Mouse (Mus musculus) liver, embryonic 11.5 days (tissue): Measurements from ENCODE around the gene Epn2. TPM values are rescaled to one million over a fixed set of nuclear protein-coding genes. Genes with fewer than 3 reads are reported as not detected.
"Not testable (repeated sequence)": the region's sequence is repeated elsewhere in the genome, so short reads cannot be mapped to it uniquely, and the experiment has no call there.

Experiments
- ATAC-seq: fragments of 200-750 bp; cut with Nextera tagmentation; replicated peaks from 2 replicates; pipeline ENCODE4 v1.8.0; 2017; ENCODE audit warnings: moderate number of reproducible peaks, mild to moderate bottlenecking, moderate TSS enrichment, moderate library complexity; ENCODE audit not compliant: low FRiP score
- DNase-seq: peaks from one replicate; pipeline ENCODE4 v3.0.0-alpha.2; 2017; ENCODE audit warnings: low spot score
- H3K27ac ChIP-seq: fragments of 300-500 bp; sonication (generic); 2 replicates; pipeline ENCODE4 v1.5.1; 2014; ENCODE audit warnings: mild to moderate bottlenecking, low read depth, low read length, control low read depth
- H3K27me3 ChIP-seq: fragments of 300-500 bp; sonication (generic); replicated peaks from 2 replicates; pipeline ENCODE4 v1.6.1; 2014; ENCODE audit warnings: low read length, mixed read lengths; ENCODE audit not compliant: control insufficient read depth, insufficient read depth
- H3K36me3 ChIP-seq: fragments of 300-500 bp; sonication (generic); 2 replicates; pipeline ENCODE4 v1.6.1; 2014; ENCODE audit warnings: mild to moderate bottlenecking, low read length, moderate library complexity, mixed read lengths; ENCODE audit not compliant: control insufficient read depth, insufficient read depth
- H3K4me1 ChIP-seq: fragments of 300-500 bp; sonication (generic); replicated peaks from 2 replicates; pipeline ENCODE4 v1.6.1; 2014; ENCODE audit warnings: low read length, mixed read lengths; ENCODE audit not compliant: control insufficient read depth, insufficient read depth
- H3K4me2 ChIP-seq: fragments of 300-500 bp; sonication (generic); 2 replicates; pipeline ENCODE4 v1.6.1; 2014; ENCODE audit warnings: mild to moderate bottlenecking, control low read depth, moderate library complexity
- H3K4me3 ChIP-seq: fragments of 300-500 bp; sonication (generic); 2 replicates; pipeline ENCODE4 v1.5.1; 2014; ENCODE audit warnings: low read depth, low read length, control low read depth
- H3K9ac ChIP-seq: fragments of 300-500 bp; sonication (generic); 2 replicates; pipeline ENCODE4 v1.6.1; 2014; ENCODE audit warnings: low read depth, low read length, control low read depth
- H3K9me3 ChIP-seq: fragments of 300-500 bp; sonication (generic); 2 replicates; pipeline ENCODE4 v1.6.1; 2016; ENCODE audit warnings: low read length, inconsistent platforms, mixed read lengths; ENCODE audit not compliant: control insufficient read depth
- WGBS: fragments of 180-500 bp; shearing (Covaris S2); extraction: QIAGEN DNeasy Blood & Tissue Kit; methylation state at CpG from one replicate; pipeline ENCODE4 v1.1.7; 2014; 5-methylcytosine and 5-hydroxymethylcytosine counted together
- polyA plus RNA-seq: library from polyadenylated mRNA; unstranded; fragments of >200 nt; fragmentation: Nextera tagmentation; extraction: Ambion mirVana; gene quantifications from 2 replicates; pipeline ENCODE4 v1.2.1, GENCODE M21; 2014

The Epn2 gene
- polyA plus RNA-seq, 1 experiment from 2014 or later = 9.2 TPM

- no peaks in the 10 kb centered on the region for H3K4me1 ChIP-seq
- no peak overlapping the region for H3K4me2 ChIP-seq
- no peaks in the 10 kb centered on the region for H3K9me3 ChIP-seq
- no peak overlapping the region for H3K27ac ChIP-seq
- WGBS = 83% methylated on average over 6 of the region's 6 CpGs
- peaks cover 11% of the 10 kb centered on the region for H3K27me3 ChIP-seq
- H3K9ac ChIP-seq = no peak overlapping the region
- no peak for ATAC-seq
- H3K36me3 ChIP-seq = no peaks in the 10 kb centered on the region
- no peak overlapping the region for H3K4me3 ChIP-seq
- no peak for DNase-seq
Measured at GRCm38 (mm10) chr11:61584096-61584495, 4.6 kb upstream of the Epn2 start.

GRCm38 (mm10) chr11:61582808-61583207 is 3.3 kb upstream of the Epn2 start:
- not testable (repeated sequence) for DNase-seq, H3K9me3 ChIP-seq, ATAC-seq, H3K4me3 ChIP-seq, H3K27ac ChIP-seq, H3K4me2 ChIP-seq, H3K9ac ChIP-seq, H3K36me3 ChIP-seq, H3K4me1 ChIP-seq
- 77% methylated on average over 3 of the region's 5 CpGs for WGBS
- peaks cover 16% of the 10 kb centered on the region for H3K27me3 ChIP-seq

DNA sequence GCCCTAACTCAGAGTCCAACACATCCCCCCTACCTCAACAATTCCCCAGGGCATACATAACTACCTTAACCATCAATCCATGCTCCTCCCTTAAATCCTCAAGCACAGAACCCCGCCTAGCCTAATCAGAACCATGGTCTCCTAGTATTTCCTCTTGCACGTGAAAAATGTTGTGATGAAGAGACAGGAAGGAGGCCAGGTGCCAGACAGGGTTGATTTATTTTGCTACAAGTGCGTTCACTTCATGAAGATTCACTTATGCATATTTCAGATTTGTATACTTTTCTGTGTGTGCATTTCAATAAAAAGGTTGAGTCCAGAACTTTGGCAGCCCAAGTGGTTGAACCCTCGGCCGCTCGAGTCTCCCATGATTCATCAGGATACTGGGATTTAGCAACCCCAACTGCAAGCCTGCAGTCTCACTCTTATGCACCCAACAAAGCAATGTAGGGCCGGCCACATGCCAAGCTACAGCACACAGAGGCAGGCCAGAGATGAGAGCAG is 443 bp upstream of the Epn2 start:
- Histone ChIP-seq H3K4me1 (peaks cover 11% of the 10 kb centered on the region; the same call in 1 of the 2 replicates), H3K9ac (no peak overlapping the region), H3K4me3 (peak overlapping the region; percentile 59), H3K9me3 (no peaks in the 10 kb centered on the region), H3K27ac (no peak overlapping the region), H3K36me3 (no peaks in the 10 kb centered on the region), H3K4me2 (no peak overlapping the region), H3K27me3 (peaks cover 18% of the 10 kb centered on the region)
- no peak for DNase-seq
- 82% methylated on average over 7 of the region's 7 CpGs for WGBS
- ATAC-seq = no peak

DNA sequence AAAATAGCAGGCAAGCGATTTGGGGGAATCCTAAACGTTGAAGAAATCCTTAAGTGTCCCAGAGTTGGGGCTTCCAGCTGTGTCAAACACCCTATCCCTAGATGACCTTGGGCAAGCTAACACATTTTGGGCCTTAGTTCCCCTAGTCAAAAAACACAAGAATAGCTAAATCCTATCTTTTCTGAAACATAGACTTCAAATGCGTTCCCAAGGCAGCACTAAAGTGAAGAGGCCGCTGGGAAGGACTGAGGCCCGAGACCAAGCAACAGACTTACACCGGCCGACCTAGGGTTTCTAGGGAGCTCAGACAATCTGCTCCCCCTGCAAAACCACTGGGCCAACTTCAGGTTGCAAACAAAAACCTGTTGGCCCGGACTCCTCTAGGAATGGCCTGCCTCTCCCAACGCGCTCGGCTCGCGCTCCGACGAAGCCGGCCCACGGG is 925 bp downstream of the Epn2 start:
- H3K27ac ChIP-seq = 0 out of 2 replicates have a peak overlapping the region, but pooled peaks have one; percentile 30
- H3K4me3 ChIP-seq = peak overlapping the region; percentile 59
- peak overlapping the region; percentile 62 for H3K9ac ChIP-seq
- H3K36me3 ChIP-seq = no peaks in the 10 kb centered on the region
- H3K4me2 ChIP-seq = peak overlapping the region; percentile 82
- peaks cover 16% of the 10 kb centered on the region for H3K27me3 ChIP-seq
- no peak for ATAC-seq
- no peak for DNase-seq
- no peaks in the 10 kb centered on the region for H3K9me3 ChIP-seq
- H3K4me1 ChIP-seq = peaks cover 11% of the 10 kb centered on the region; the same call in 1 of the 2 replicates
- WGBS = 3% methylated on average over 17 of the region's 17 CpGs

GRCm38 (mm10) chr11:61577991-61578390 is 1.5 kb downstream of the Epn2 start:
- Histone ChIP-seq H3K27ac (no peak overlapping the region), H3K9ac (no peak overlapping the region), H3K36me3 (no peaks in the 10 kb centered on the region), H3K4me1 (peaks cover 11% of the 10 kb centered on the region; the same call in 1 of the 2 replicates), H3K27me3 (peaks cover 20% of the 10 kb centered on the region), H3K4me3 (peak overlapping the region; percentile 59), H3K9me3 (no peaks in the 10 kb centered on the region), H3K4me2 (peak overlapping the region; percentile 82)
- DNase-seq (no peak), ATAC-seq (no peak)
- 20% methylated on average over 5 of the region's 5 CpGs for WGBS

DNA sequence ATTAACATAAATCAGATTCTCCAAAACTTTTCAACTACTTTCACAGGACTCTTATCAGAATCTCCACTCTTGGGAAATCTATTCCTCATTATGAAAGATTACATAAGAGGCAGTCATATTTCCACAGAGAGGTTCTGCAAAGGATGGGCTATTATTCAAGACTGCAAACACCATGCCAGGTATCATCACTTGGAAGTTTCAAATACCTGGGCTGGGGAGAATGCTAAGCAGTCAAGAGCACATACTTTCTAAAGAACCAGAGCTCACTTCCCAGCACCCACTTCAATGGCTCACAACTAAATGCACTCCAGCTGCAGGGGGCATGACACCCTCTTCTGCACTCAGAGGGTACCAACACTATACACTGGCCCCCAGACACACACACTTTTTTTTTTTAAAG is 2.1 kb downstream of the Epn2 start:
- no peak overlapping the region for H3K27ac ChIP-seq
- H3K36me3 ChIP-seq = no peaks in the 10 kb centered on the region
- ATAC-seq (no peak), DNase-seq (no peak)
- no peaks in the 10 kb centered on the region for H3K9me3 ChIP-seq
- no peak overlapping the region for H3K9ac ChIP-seq
- peaks cover 20% of the 10 kb centered on the region for H3K27me3 ChIP-seq
- H3K4me2 ChIP-seq = no peak overlapping the region
- H3K4me1 ChIP-seq = peaks cover 11% of the 10 kb centered on the region; the same call in 1 of the 2 replicates
- H3K4me3 ChIP-seq = no peak overlapping the region

DNA sequence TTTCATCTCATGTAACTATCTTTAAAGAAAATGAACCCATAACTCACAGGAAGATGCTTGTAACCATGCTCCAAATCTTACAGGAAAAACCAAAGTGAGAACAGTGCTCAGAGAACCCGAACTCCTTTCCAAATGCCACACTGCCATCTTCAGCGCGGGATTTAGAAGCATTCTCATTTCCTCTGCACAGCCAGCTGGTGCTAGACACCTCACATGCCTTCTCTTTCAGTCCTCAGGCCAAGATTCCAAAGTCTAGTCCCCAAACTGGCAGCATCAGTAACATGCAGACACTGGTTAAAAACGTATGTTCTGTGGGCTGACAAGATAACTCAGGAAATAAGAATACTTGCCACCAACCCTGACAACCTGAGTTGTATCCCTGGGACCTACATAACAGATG is 6.2 kb downstream of the Epn2 start:
- ATAC-seq (no peak), DNase-seq (no peak)
- Histone ChIP-seq H3K4me2 (no peak overlapping the region), H3K9ac (no peak overlapping the region), H3K9me3 (no peaks in the 10 kb centered on the region), H3K4me3 (no peak overlapping the region), H3K4me1 (peaks cover 6% of the 10 kb centered on the region; the same call in 1 of the 2 replicates), H3K27ac (no peak overlapping the region), H3K36me3 (no peaks in the 10 kb centered on the region), H3K27me3 (peaks cover 15% of the 10 kb centered on the region)
- 77% methylated on average over 4 of the region's 4 CpGs for WGBS

DNA sequence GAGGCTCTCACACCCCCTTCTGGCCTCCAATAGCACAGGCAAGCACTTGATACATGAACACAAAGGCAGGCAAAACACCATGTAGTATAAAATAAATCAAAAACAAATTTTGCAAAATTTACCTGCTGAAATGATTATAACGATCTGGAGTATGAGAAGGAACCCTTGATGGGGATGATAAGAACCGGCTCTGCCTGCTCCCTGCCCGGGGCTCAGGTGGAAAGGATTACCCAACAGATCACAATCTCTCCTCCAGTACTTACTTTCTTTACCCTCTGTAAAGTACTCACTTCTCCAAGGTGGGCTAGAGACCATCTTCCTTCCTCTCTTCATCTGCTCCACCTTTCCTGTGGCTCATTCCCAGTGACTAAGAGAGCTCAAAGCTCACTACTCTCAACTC is 8.3 kb downstream of the Epn2 start:
- H3K4me2 ChIP-seq = no peak overlapping the region
- H3K4me1 ChIP-seq = no peaks in the 10 kb centered on the region
- no peak overlapping the region for H3K4me3 ChIP-seq
- H3K36me3 ChIP-seq = no peaks in the 10 kb centered on the region
- WGBS = 86% methylated on average over 3 of the region's 3 CpGs
- H3K9me3 ChIP-seq = no peaks in the 10 kb centered on the region
- no peak overlapping the region for H3K9ac ChIP-seq
- H3K27ac ChIP-seq = no peak overlapping the region
- DNase-seq (no peak), ATAC-seq (no peak)
- peaks cover 5% of the 10 kb centered on the region for H3K27me3 ChIP-seq

DNA sequence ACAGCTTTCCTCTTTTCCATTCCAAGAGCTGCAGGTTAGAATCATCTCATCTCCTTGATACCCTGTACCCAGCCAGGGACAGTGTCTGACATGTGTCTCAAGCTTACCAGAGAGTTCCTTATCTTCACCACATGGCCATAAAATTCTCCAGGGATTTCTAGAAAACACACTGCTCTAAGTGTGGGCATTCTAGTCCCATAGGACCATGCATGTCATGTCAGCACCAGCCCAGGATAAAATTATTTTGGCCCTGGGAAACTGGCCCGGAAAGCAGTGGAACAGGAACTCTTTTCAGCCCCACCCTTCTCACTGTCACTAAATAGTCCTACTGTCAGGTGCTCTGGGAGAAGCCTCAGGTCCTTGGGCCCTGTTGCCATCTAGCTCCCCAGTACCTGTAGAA is 9.8 kb downstream of the Epn2 start:
- ATAC-seq (no peak), DNase-seq (no peak)
- WGBS = 84% methylated on average over 1 of the region's 1 CpGs
- H3K9ac ChIP-seq = no peak overlapping the region
- no peak overlapping the region for H3K27ac ChIP-seq
- H3K27me3 ChIP-seq = peaks cover 5% of the 10 kb centered on the region
- H3K36me3 ChIP-seq = no peaks in the 10 kb centered on the region
- H3K9me3 ChIP-seq = no peaks in the 10 kb centered on the region
- H3K4me1 ChIP-seq = no peaks in the 10 kb centered on the region
- no peak overlapping the region for H3K4me2 ChIP-seq
- H3K4me3 ChIP-seq = no peak overlapping the region
